Mouse (Mus musculus) splenic B cell, adult 2 months (primary cell): ENCODE measurements around the gene Misp.
A peak's percentile ranks its signal among the peaks of the same experiment; 100 is the strongest.

Experiments
- DNase-seq: peaks from one replicate; pipeline ENCODE4 v3.0.0-alpha.2; 2011; ENCODE audit warnings: low read depth, low spot score
- H3K27me3 ChIP-seq: 2 replicates; pipeline ENCODE4 v1.6.1; 2012; ENCODE audit warnings: mild to moderate bottlenecking, low read length, moderate library complexity, mixed read lengths; ENCODE audit not compliant: control insufficient read depth, poor library complexity, insufficient read depth, severe bottlenecking
- H3K36me3 ChIP-seq: 2 replicates; pipeline ENCODE4 v1.6.1; 2012; ENCODE audit warnings: mild to moderate bottlenecking, low read length, moderate library complexity, mixed read lengths; ENCODE audit not compliant: control insufficient read depth, poor library complexity, insufficient read depth, severe bottlenecking

The Misp gene

GRCm38 (mm10) chr10:79861230-79862048 lies 40.6 kb downstream of the Misp start:
- peaks cover 25% of the 10 kb centered on the region for H3K36me3 ChIP-seq
- no peak for DNase-seq

DNA sequence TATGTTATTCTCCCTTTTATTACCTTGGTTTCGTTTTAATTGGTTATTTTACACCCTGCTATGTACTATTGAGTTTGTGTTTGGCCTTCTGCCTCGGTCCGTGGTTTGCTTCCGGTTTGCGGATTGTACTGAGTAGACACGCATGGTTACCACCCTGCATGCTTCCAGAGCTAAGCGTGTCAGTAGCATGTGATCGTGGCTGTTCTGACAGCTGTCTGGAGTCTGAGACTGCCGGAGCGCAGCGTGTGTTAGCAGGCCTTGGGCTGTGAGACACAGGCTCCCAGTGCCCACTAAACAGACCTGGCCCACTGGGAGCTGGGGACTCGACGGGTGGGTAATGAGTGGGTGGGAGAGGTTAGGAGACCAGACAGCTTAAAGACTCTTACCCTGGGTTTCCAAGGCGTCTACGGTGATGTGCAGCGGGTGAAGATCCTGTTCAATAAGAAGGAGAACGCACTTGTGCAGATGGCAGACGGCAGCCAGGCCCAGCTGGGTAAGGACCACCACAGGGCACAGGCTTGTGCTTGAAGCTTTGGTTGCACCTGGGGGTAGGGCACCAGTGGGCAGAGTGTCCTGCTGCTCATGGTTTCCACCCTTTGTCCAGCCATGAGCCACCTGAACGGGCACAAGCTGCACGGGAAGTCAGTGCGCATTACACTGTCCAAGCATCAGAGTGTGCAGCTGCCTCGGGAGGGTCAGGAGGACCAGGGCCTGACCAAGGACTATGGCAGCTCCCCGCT lies 41.4 kb downstream of the Misp start:
- DNase-seq, result no peak
- H3K36me3 ChIP-seq, result peaks cover 25% of the 10 kb centered on the region
- H3K27me3 ChIP-seq, result no peaks in the 10 kb centered on the region

More at GRCm38 (mm10) chr10:79861230-79862048, 40.6 kb downstream of the Misp start:
- no peaks in the 10 kb centered on the region for H3K27me3 ChIP-seq

GRCm38 (mm10) chr10:79862925-79863324 lies 42.1 kb downstream of the Misp start:
- no peak for DNase-seq
- Histone ChIP-seq H3K36me3 (peaks cover 25% of the 10 kb centered on the region), H3K27me3 (no peaks in the 10 kb centered on the region)

DNA sequence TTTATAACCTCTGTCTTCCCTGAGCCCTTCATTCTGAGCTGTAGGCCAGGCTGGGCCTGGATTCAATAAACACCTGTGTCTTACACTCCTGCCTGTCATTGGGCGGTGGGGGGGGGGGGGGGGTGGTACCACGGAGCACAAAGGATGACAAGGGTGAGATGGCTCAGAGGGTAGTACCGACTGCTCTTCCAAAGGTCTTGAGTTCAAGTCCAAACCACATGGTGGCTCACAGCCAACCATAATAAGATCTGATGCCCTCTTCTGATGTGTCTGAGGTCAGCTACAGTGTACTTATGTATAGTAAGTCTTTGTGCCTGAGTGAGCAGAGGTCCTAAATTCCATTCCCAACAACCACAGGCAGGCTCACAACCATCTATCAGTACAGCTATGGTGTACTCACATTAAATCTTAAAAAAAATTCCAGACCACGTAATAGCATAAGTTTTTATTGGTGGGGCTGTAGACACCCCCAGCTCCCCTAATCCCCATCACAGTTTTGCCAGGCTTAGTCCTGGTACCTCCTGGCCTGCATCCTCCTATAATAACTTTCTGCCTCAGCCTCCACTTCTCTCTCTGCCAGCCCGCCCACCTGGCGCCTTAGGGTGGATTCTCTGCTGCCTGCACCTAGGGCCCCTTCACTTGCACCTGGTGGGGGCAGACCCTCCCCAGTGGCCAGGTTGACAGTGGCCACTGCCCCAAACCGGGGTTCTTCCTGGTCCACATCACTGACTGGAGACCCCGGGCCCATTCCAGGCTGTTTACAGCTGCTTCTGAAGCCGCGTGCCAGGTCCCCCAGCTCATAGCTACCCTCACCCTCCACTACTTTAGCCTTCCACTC lies 43.8 kb downstream of the Misp start:
- Histone ChIP-seq H3K36me3 (peaks cover 19% of the 10 kb centered on the region), H3K27me3 (no peaks in the 10 kb centered on the region)
- no peak for DNase-seq

DNA sequence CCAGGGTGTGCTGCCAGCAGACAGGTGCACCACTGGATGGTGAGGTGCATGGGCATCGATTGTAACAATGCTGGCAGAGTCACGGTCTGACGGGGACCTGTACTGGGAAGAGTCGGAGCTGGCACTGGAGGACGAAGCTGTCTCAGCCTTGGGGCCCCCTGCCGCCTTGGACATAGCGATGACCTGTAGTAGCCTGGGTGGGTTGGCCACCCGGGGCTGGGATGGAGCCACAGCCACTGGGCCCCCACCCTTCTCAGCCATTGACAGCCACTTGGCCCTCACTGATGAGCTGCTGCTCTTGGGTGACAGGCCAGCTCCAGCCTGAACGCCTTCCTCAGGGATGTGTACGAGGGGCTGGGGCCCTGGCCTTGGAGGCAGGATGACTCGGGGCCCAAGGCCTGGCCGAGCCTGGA lies 44.4 kb downstream of the Misp start:
- Histone ChIP-seq H3K27me3 (no peaks in the 10 kb centered on the region), H3K36me3 (peaks cover 14% of the 10 kb centered on the region)
- DNase-seq, result no peak

- no peaks in the 10 kb centered on the region for H3K27me3 ChIP-seq
- H3K36me3 ChIP-seq, result peaks cover 10% of the 10 kb centered on the region
- no peak for DNase-seq
These were observed 45.1 kb downstream of the Misp start for GRCm38 (mm10) chr10:79865801-79866295.

GRCm38 (mm10) chr10:79866601-79867000 lies 45.8 kb downstream of the Misp start:
- no peaks in the 10 kb centered on the region for H3K27me3 ChIP-seq
- peaks cover 5% of the 10 kb centered on the region for H3K36me3 ChIP-seq
- DNase-seq, result no peak

DNA sequence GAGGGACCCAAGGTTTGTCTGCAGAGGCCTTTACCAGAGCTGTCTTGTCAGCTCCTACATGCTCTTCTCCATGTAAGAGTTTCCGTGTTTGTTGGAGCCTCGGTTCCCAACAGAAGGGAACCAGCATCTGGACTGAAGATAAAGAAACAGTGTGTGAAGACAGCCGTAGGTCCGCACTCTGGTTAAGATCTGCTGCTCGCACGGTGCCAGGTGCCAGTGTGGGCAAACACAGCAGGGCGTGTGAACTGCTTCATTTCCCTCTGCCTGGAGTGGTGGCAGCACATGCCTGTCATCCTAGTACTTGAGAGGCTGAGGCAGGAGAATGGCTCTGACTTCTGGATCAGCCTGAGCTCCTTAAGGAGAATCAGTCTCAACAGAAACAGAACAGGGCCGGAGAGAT lies 51.1 kb downstream of the Misp start:
- no peak for DNase-seq

GRCm38 (mm10) chr10:79872862-79873261 lies 52.1 kb downstream of the Misp start:
- no peak for DNase-seq
- Histone ChIP-seq H3K27me3 (no peaks in the 10 kb centered on the region), H3K36me3 (no peaks in the 10 kb centered on the region)

More for the DNA sequence above, 51.1 kb downstream of the Misp start:
- H3K27me3 ChIP-seq, result no peaks in the 10 kb centered on the region
- H3K36me3 ChIP-seq, result no peaks in the 10 kb centered on the region

GRCm38 (mm10) chr10:79873313-79873712 lies 52.5 kb downstream of the Misp start:
- no peak for DNase-seq
- no peaks in the 10 kb centered on the region for H3K36me3 ChIP-seq
- no peaks in the 10 kb centered on the region for H3K27me3 ChIP-seq

DNA sequence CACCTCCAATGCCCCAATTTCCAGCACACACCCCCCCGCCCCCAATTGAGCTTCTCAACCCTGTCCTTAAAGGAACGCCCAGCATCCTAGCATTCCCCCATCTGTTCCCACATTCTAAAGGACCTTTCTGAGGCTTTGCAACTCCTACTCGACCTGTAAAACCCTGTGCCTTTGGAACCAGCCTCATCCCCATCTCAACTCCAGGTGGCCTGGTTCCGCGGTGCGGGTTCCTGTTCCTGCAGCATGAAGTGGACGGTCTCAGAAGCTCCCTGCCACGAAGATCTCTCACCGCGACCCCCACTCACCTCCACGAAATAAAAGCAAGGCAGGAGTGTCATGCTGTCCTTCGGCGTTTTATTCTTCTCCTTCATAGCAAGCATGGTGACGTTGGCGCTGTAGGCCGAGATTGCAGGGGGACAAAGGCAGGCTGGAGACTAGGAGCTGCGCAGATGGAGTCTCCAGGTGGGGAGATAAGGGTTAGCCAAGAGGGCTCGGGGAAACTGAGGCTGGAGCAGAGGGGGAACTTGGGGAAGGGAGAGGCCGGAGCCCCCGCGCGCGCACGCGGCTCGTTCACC lies 53.0 kb downstream of the Misp start:
- no peaks in the 10 kb centered on the region for H3K27me3 ChIP-seq
- H3K36me3 ChIP-seq, result no peaks in the 10 kb centered on the region
- DNase-seq, result no peak

- Histone ChIP-seq H3K36me3 (no peaks in the 10 kb centered on the region), H3K27me3 (no peaks in the 10 kb centered on the region)
- DNase-seq, result peak; percentile 45
These were observed 53.6 kb downstream of the Misp start, which contains the start of the genes Prtn3 and Plppr3 for GRCm38 (mm10) chr10:79874290-79874862. Gene Prtn3 (plus strand): TSS chr10:79874476. Gene Plppr3 (minus strand): TSS chr10:79874634.

- no peaks in the 10 kb centered on the region for H3K36me3 ChIP-seq
- DNase-seq, result peak; percentile 49
- H3K27me3 ChIP-seq, result no peaks in the 10 kb centered on the region
These were observed 56.4 kb downstream of the Misp start for GRCm38 (mm10) chr10:79877174-79877573.

- Histone ChIP-seq H3K36me3 (no peaks in the 10 kb centered on the region), H3K27me3 (no peaks in the 10 kb centered on the region)
- DNase-seq, result no peak
These were observed 57.0 kb downstream of the Misp start for GRCm38 (mm10) chr10:79877757-79878156.
